Mouse (Mus musculus) MEL (cell line): Measurements from ENCODE around the gene Atpaf1.

Source experiments
- CTCF ChIP-seq, 3 experiments: IDR thresholded peaks in 2 of 3; conservative IDR thresholded peaks in 1 of 3; 2 replicates each; pipeline ENCODE4 v1.5.1; 2011 to 2012; ENCODE audit warnings: low read length in 3 of 3, low read depth in 2 of 3, mild to moderate bottlenecking in 2 of 3, improper control_type of control experiment in 1 of 3, inconsistent platforms in 1 of 3, mixed read lengths in 1 of 3, moderate library complexity in 1 of 3; ENCODE audit not compliant: control insufficient read depth in 1 of 3, insufficient read depth in 1 of 3, poor library complexity in 1 of 3, severe bottlenecking in 1 of 3
- EP300 ChIP-seq, 2 experiments: IDR thresholded peaks; 2 replicates each; pipeline ENCODE4 v1.6.1; 2011; ENCODE audit warnings: improper control_type of control experiment in 2 of 2, low read length in 2 of 2, low read depth in 1 of 2, mild to moderate bottlenecking in 1 of 2
- GABPA ChIP-seq: IDR thresholded peaks from 2 replicates; pipeline ENCODE4 v1.6.1; 2012; ENCODE audit warnings: low read depth, mild to moderate bottlenecking, inconsistent platforms, low read length, improper control_type of control experiment, moderate library complexity
- POLR2A ChIP-seq, 2 experiments: IDR thresholded peaks; 2 replicates each; pipeline ENCODE4 v1.6.1; 2011 to 2012; ENCODE audit warnings: low read length in 2 of 2, mild to moderate bottlenecking in 2 of 2, control low read depth in 1 of 2, improper control_type of control experiment in 1 of 2, low read depth in 1 of 2, moderate library complexity in 1 of 2; ENCODE audit not compliant: control insufficient read depth in 1 of 2, insufficient read depth in 1 of 2, poor library complexity in 1 of 2
- RAD21 ChIP-seq: IDR thresholded peaks from 2 replicates; pipeline ENCODE4 v1.6.1; 2011; ENCODE audit warnings: mild to moderate bottlenecking, low read depth, low read length, improper control_type of control experiment
- ZC3H11A ChIP-seq: IDR thresholded peaks from 2 replicates; pipeline ENCODE4 v1.6.1; 2012; ENCODE audit warnings: low read depth, mild to moderate bottlenecking, inconsistent platforms, low read length, improper control_type of control experiment

GRCm38 (mm10) chr4:115761206-115761605 lies 23.4 kb upstream of the Atpaf1 start:
- no peak for TF ChIP-seq POLR2A (IDR thresholded peaks at IDR 0.05; ENCODE audit: control insufficient read depth in 1 of 2, insufficient read depth in 1 of 2, low read depth in 1 of 2, low read length in 2 of 2, poor library complexity in 1 of 2)
- TF ChIP-seq ZC3H11A: no peak
- TF ChIP-seq RAD21: no peak
- TF ChIP-seq EP300 (IDR thresholded peaks at IDR 0.05; ENCODE audit: low read depth in 1 of 2, low read length in 2 of 2): no peak
- TF ChIP-seq CTCF (IDR thresholded peaks at IDR 0.05 in 2 of 3, conservative IDR thresholded peaks at IDR 0.05 in 1 of 3; ENCODE audit: control insufficient read depth in 1 of 3, insufficient read depth in 1 of 3, low read depth in 2 of 3, low read length in 3 of 3, poor library complexity in 1 of 3, severe bottlenecking in 1 of 3): no peak
- no peak for TF ChIP-seq GABPA
